Mouse (Mus musculus) heart, postnatal 10 days (tissue): Measurements from ENCODE around the gene Ugdh. TPM values are rescaled to one million over a fixed set of nuclear protein-coding genes. Genes with fewer than 3 reads are reported as not detected.

Experiments
- DNase-seq, 2 experiments: peaks; one replicate each; pipeline ENCODE4 v3.0.0; 2021
- intact Hi-C: fragments of 180-260 bp; cut with DNase I; formaldehyde crosslinking; loops from one replicate; pipeline ENCODE4 v1.15.1; 2025
- total RNA-seq, 2 experiments: library from RNA; stranded (reverse); gene quantifications; 2 replicates each; pipeline ENCODE4 v1.2.3; 2021

The Ugdh gene
- total RNA-seq, 2 experiments from 2014 or later: 31.5 to 32.1 TPM

DNA sequence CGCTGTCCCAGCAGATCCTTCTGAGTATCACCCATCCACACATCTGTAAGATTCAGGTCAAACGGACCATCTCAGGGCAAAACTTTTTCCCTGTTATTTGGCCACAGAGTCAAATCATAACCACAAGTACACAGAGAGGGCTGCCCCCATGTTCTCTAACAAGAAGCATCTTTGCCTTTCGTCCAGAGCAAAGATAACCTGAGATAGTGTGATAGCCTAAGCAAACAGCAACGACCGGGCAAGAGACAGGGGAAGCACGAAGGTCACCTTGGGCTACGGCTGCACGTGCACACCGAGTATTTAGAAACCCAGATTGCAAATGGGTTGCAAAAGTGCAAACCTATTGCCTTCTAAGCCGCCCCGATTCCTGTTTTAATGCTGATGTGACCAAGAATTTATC, 67.9 kb downstream of the Ugdh start:
- DNase-seq: no peak
- intact Hi-C loops: no loop called here

Other genes starting within 250 kb of the Ugdh start
- gene Wdr19, start 236.3 kb downstream of the Ugdh start, total RNA-seq: 1 to 10 TPM; 2.6 to 3.0 TPM
- gene Rfc1, start 100.3 kb downstream of the Ugdh start, total RNA-seq: 10 to 100 TPM; 27.3 to 30.5 TPM
- 1 to 10 TPM in 1 of 2 experiments, under 1 TPM in 1; 0.79 to 1.7 TPM for gene Klb, start 87.6 kb downstream of the Ugdh start, total RNA-seq
- gene Rpl9, start 44.5 kb downstream of the Ugdh start, total RNA-seq: 100 to 1,000 TPM; 756 to 758 TPM
- 10 to 100 TPM; 56.7 to 57.9 TPM for gene Lias, start 44.5 kb downstream of the Ugdh start, total RNA-seq
- not detected for gene Gm43552, start 56.9 kb upstream of the Ugdh start, total RNA-seq
- 100 to 1,000 TPM; 102 to 107 TPM for gene Smim14, start 101.2 kb upstream of the Ugdh start, total RNA-seq
- 10 to 100 TPM; 80.3 to 81.8 TPM for gene Ube2k, start 101.3 kb upstream of the Ugdh start, total RNA-seq